Mouse (Mus musculus) limb, embryonic 11.5 days (tissue): Measurements from ENCODE around the gene Fgf4. TPM values are rescaled to one million over a fixed set of nuclear protein-coding genes. Genes with fewer than 3 reads are reported as not detected.
"Not testable (repeated sequence)": the region's sequence is repeated elsewhere in the genome, so short reads cannot be mapped to it uniquely, and the experiment has no call there.

Experiments
- ATAC-seq: fragments of 200-750 bp; cut with Nextera tagmentation; 2 replicates; pipeline ENCODE4 v1.8.0; 2017; ENCODE audit warnings: low read depth; ENCODE audit not compliant: insufficient number of reproducible peaks, low FRiP score, low TSS enrichment
- DNase-seq: peaks from one replicate; pipeline ENCODE4 v3.0.0-alpha.2; 2015; ENCODE audit warnings: low spot score
- H3K27ac ChIP-seq: fragments of 300-500 bp; sonication (generic); replicated peaks from 2 replicates; pipeline ENCODE4 v1.5.1; 2014; ENCODE audit warnings: low read depth, mild to moderate bottlenecking, low read length
- H3K27me3 ChIP-seq: fragments of 300-500 bp; sonication (generic); 2 replicates; pipeline ENCODE4 v1.6.1; 2014; ENCODE audit warnings: mild to moderate bottlenecking, low read length, mixed read lengths; ENCODE audit not compliant: control insufficient read depth, insufficient read depth
- H3K36me3 ChIP-seq: fragments of 300-500 bp; sonication (generic); 2 replicates; pipeline ENCODE4 v1.6.1; 2014; ENCODE audit warnings: mild to moderate bottlenecking, low read length, moderate library complexity, mixed read lengths; ENCODE audit not compliant: control insufficient read depth, insufficient read depth
- H3K4me1 ChIP-seq: fragments of 300-500 bp; sonication (generic); 2 replicates; pipeline ENCODE4 v1.6.1; 2014; ENCODE audit warnings: low read length, mixed read lengths; ENCODE audit not compliant: control insufficient read depth, insufficient read depth
- H3K4me2 ChIP-seq: fragments of 300-500 bp; sonication (generic); 2 replicates; pipeline ENCODE4 v1.6.1; 2014; ENCODE audit warnings: low read depth, mild to moderate bottlenecking, moderate library complexity; ENCODE audit not compliant: severe bottlenecking
- H3K4me3 ChIP-seq: fragments of 300-500 bp; sonication (generic); 2 replicates; pipeline ENCODE4 v1.5.1; 2014; ENCODE audit warnings: low read depth, low read length
- H3K9ac ChIP-seq: fragments of 300-500 bp; sonication (generic); 2 replicates; pipeline ENCODE4 v1.6.1; 2014; ENCODE audit warnings: mild to moderate bottlenecking, low read length
- H3K9me3 ChIP-seq: fragments of 300-500 bp; sonication (generic); 2 replicates; pipeline ENCODE4 v1.6.1; 2016; ENCODE audit warnings: low read length; ENCODE audit not compliant: control insufficient read depth
- WGBS: fragments of 180-500 bp; shearing (Covaris S2); extraction: QIAGEN DNeasy Blood & Tissue Kit; methylation state at CpG from one replicate; pipeline ENCODE4 v1.1.7; 2014; 5-methylcytosine and 5-hydroxymethylcytosine counted together
- polyA plus RNA-seq: library from polyadenylated mRNA; unstranded; fragments of >200 nt; fragmentation: Nextera tagmentation; extraction: Ambion mirVana; gene quantifications from 2 replicates; pipeline ENCODE4 v1.2.1, GENCODE M21; 2014

Fgf4 gene
- polyA plus RNA-seq, 1 experiment from 2014 or later: 0.17 TPM

DNA sequence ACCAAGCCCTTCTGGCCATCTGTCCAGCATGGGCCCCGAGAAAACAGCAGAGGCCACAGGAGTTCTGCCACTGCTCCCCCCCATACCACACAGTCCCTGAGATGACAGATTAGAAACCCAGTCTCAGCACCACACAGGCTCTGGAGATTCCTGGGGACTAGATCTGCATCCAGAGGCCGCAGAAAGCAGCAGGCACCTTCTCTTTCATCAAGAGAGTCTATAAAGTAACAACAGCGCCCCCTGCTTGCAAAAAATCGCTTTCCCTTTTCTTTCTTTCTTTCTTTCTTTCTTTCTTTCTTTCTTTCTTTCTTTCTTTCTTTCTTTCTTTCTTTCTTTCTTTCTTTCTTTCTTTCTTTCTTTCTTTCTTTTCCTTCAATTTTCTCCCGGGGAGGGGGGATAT lies 47.0 kb downstream of the Fgf4 start:
- peaks cover 5% of the 10 kb centered on the region for H3K4me1 ChIP-seq
- DNase-seq: peak; percentile 68
- no peak overlapping the region for H3K4me2 ChIP-seq
- peaks cover 46% of the 10 kb centered on the region for H3K27me3 ChIP-seq
- H3K9ac ChIP-seq: no peak overlapping the region
- no peak overlapping the region for H3K4me3 ChIP-seq
- no peak overlapping the region for H3K27ac ChIP-seq
- no peaks in the 10 kb centered on the region for H3K9me3 ChIP-seq
- no peaks in the 10 kb centered on the region; the same call in 1 of the 2 replicates for H3K36me3 ChIP-seq
- 4% methylated on average over 5 of the region's 5 CpGs for WGBS
- ATAC-seq: no peak

DNA sequence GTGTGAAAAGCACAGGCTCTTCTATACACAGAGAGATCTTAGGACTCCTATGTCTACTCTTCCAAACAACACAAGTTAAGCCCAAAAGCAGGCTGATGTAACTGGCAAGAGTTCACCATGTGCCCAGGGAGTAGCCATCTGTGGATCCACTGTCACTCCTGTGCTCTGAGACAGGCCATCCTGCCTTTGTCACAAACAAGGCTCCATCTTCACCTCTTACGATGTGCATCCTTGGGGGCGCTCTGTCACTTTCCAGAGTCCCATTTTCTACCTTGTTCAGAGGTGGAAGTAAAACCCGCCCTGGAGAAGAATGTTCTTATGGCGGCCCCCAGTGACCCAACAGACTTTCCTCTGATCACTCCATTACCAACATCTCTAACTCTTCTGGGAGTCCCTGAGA lies 47.5 kb downstream of the Fgf4 start:
- H3K4me1 ChIP-seq: peaks cover 5% of the 10 kb centered on the region
- no peak overlapping the region for H3K9ac ChIP-seq
- H3K4me2 ChIP-seq: no peak overlapping the region
- no peak overlapping the region for H3K4me3 ChIP-seq
- peaks cover 50% of the 10 kb centered on the region for H3K27me3 ChIP-seq
- ATAC-seq (no peak), DNase-seq (no peak)
- no peaks in the 10 kb centered on the region for H3K9me3 ChIP-seq
- H3K36me3 ChIP-seq: no peaks in the 10 kb centered on the region; the same call in 1 of the 2 replicates
- WGBS: 5% methylated on average over 4 of the region's 4 CpGs
- H3K27ac ChIP-seq: no peak overlapping the region

DNA sequence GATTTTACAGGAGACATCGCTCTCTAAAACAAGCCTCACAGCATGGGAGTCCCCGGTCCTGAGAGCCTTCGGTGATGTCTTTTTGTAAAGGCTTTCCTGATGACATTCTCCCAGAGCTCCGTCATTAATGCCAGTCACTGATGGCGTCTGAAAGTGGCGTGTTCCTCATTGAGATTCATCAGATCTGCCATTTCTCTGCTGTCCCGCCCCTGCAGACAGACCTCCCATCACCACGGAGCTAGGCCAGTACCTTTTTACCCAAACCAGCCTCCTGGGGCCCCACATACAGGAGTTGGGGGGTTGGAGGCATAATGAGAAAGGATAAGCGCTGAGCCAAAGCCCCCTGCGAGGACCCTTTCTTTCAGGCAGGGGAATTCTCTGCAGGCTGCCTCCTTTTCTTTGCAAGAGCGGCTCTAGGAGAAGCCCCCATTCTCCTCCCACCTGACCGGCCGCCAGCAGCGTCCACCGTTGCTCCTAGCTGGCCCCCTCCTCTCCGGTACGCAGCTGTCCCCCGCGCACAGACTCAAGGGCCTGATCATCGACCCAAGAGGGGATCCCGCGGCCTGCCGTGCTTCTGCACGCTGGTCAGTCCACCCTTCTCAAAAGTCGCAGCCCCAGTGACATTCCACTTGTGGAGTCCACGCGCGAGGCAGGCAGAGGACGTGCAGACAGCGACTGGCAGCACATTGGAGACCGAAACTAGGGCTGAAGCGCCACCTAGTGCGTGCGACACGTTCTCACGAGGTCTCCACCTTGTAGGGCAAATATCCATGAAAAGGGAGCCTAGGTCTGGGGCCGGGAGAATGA lies 48.3 kb downstream of the Fgf4 start:
- DNase-seq: peak; percentile 87
- peaks cover 50% of the 10 kb centered on the region for H3K27me3 ChIP-seq
- no peaks in the 10 kb centered on the region; the same call in 1 of the 2 replicates for H3K36me3 ChIP-seq
- peak overlapping the region; percentile 8; the same call in 1 of the 2 replicates for H3K9ac ChIP-seq
- H3K27ac ChIP-seq: no peak overlapping the region
- no peaks in the 10 kb centered on the region for H3K9me3 ChIP-seq
- ATAC-seq: peak; percentile 56
- peak overlapping the region; percentile 29 for H3K4me3 ChIP-seq
- H3K4me2 ChIP-seq: peak overlapping the region; percentile 60
- WGBS: 1% methylated on average over 37 of the region's 37 CpGs
- H3K4me1 ChIP-seq: peaks cover 5% of the 10 kb centered on the region

DNA sequence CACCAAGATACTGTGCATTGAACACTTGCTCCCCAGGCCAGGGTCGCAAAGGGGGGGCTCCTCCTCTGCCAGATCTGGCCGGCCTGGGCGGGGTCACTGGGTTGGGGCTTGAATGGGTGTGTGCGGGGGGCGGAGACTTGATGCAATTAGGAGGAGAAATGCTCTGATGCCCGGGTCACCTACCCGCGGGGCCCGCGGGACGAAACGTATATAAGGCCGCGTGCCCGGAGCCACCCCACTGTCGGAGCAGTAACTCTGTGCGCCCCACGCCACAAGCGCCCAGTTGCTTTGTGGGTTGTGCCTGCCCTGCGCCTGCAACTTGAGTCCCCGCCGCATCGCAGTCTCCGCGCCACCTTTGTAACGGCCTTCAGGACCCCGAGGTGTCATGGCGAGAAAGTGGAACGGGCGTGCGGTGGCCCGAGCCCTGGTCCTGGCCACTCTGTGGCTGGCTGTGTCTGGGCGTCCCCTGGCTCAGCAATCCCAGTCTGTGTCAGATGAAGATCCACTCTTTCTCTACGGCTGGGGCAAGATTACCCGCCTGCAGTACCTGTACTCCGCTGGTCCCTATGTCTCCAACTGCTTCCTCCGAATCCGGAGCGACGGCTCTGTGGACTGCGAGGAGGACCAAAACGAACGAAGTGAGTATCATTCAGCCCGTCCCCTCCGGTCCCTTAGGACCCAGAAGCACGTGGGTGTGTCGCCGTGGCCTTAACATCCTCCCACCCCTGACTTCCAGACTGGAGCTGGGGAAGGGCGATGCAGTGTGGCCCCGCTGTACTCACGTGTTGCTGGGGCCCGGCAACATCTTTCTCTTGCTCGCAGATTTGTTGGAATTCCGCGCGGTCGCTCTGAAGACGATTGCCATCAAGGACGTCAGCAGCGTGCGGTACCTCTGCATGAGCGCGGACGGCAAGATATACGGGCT lies 49.4 kb downstream of the Fgf4 start, which contains the start of gene Fgf15:
Gene Fgf15 (plus strand): TSS at position 238 of the 925 bp plus-strand sequence.
- H3K4me3 ChIP-seq: peak within 1 kb of the TSS; percentile 29
- no peaks in the 10 kb centered on the region for H3K9me3 ChIP-seq
- peak within 1 kb of the TSS; percentile 60 for H3K4me2 ChIP-seq
- H3K27ac ChIP-seq: no peak within 1 kb of the TSS
- ATAC-seq (0 out of 2 replicates have a peak, but pooled peaks have one; percentile 28), DNase-seq (peak; percentile 63)
- H3K36me3 ChIP-seq: no peaks in the 10 kb centered on the region; the same call in 1 of the 2 replicates
- under 1% methylated on average over 65 of the region's 65 CpGs for WGBS
- H3K4me1 ChIP-seq: peaks cover 5% of the 10 kb centered on the region
- H3K27me3 ChIP-seq: peaks cover 50% of the 10 kb centered on the region
- peak within 1 kb of the TSS; percentile 8; the same call in 1 of the 2 replicates for H3K9ac ChIP-seq

DNA sequence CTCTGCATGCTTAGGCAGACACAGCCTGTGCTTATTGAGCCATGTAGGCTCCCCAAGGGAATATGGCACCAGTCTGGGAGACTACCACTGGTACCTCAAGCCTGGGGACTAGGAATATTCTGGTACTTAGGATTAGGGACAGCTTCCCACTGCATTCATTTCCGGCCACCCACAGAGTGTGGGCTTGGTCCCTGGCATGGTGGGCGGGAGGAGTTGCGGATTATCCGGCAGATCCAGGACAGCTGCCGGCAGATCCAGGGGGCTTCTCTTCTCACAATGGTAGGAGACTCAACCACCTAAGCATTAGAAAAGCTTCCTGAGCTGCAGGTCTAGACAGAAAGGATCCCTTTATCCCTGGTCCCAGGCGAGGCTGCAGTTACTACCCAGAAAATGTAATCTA lies 51.3 kb downstream of the Fgf4 start:
- Histone ChIP-seq H3K4me3 (no peak overlapping the region), H3K9ac (no peak overlapping the region)
- no peak for DNase-seq

DNA sequence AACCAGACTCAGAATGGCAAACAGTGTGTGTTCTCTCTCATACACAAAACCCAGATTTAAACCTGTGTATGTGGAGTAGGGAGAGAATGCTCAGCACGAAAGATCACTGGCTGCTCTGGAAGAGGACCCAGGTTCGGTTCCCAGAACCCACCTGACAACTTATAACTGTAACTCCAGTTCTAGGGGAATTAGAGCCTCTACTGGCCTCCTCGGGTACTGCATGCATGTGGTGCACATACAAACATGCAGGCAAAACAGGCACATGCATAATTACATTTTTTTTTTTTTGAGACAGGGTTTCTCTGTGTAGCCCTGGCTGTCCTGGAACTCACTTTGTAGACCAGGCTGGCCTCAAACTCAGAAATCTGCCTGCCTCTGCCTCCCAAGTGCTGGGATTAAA lies 58.3 kb downstream of the Fgf4 start:
- not testable (repeated sequence) for H3K27me3 ChIP-seq, H3K4me3 ChIP-seq, H3K4me2 ChIP-seq, H3K9me3 ChIP-seq, H3K27ac ChIP-seq, H3K9ac ChIP-seq, H3K4me1 ChIP-seq, DNase-seq, H3K36me3 ChIP-seq, ATAC-seq
- WGBS: 87% methylated on average over 3 of the region's 3 CpGs

More for the DNA sequence above, 51.3 kb downstream of the Fgf4 start:
- H3K4me2 ChIP-seq: no peak overlapping the region
- peaks cover 50% of the 10 kb centered on the region for H3K27me3 ChIP-seq
- H3K36me3 ChIP-seq: no peaks in the 10 kb centered on the region
- WGBS: 52% methylated on average over 6 of the region's 6 CpGs
- peaks cover 5% of the 10 kb centered on the region for H3K4me1 ChIP-seq
- no peaks in the 10 kb centered on the region for H3K9me3 ChIP-seq
- no peak for ATAC-seq
- H3K27ac ChIP-seq: no peak overlapping the region

DNA sequence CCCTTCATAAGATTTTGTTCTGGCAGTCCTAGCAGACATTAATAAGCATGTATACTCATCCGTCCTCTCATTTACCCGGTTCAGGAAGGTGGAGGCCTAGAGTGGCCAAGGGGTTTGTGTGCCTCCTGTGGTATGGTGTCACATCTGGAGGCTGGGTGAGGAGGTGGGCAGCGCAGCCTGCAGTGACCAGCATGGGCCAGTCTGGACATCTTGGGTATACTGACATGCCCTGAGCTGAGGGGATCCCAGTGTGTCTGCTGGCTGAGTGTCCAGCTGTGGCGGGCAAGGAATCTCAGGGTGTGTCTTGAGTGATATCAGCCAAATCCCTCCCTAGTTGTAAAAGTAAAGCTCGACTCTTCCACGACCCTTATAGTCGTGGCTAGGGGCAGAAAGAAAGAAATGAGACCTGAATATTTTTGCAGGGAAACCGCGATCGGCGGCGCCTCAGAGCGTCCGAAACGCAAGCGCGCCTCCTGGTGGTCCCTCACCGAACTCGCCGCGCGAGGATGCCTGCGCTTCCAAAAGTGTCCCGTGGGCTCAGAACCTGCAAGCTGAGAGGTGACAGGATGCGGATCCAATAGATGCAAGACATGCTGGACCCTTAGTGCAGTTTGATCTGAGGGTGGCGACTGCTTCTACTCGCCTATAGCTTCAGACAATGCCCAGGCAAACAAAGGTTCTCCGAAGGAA lies 59.7 kb downstream of the Fgf4 start:
- peak; percentile 84 for DNase-seq
- Histone ChIP-seq H3K27ac (no peak overlapping the region), H3K4me2 (peak overlapping the region; percentile 22; the same call in 1 of the 2 replicates), H3K9ac (no peak overlapping the region), H3K4me1 (0 out of 2 replicates have a peak, but pooled peaks cover 3% of the 10 kb centered on the region), H3K36me3 (no peaks in the 10 kb centered on the region), H3K4me3 (no peak overlapping the region), H3K27me3 (no peaks in the 10 kb centered on the region), H3K9me3 (no peaks in the 10 kb centered on the region)
- peak; percentile 60; the same call in 1 of the 2 replicates for ATAC-seq
- 11% methylated on average over 28 of the region's 28 CpGs for WGBS
